Mouse (Mus musculus) thymus, postnatal 4 days (tissue): Measurements from ENCODE around the gene Mrpl12.

Experiments used
- DNase-seq: peaks from one replicate; pipeline ENCODE4 v3.0.0; 2021

Gene Mrpl12

GRCm38 (mm10) chr11:120483448-120483934 lies 922 bp upstream of the Mrpl12 start:
- no peak for DNase-seq

DNA sequence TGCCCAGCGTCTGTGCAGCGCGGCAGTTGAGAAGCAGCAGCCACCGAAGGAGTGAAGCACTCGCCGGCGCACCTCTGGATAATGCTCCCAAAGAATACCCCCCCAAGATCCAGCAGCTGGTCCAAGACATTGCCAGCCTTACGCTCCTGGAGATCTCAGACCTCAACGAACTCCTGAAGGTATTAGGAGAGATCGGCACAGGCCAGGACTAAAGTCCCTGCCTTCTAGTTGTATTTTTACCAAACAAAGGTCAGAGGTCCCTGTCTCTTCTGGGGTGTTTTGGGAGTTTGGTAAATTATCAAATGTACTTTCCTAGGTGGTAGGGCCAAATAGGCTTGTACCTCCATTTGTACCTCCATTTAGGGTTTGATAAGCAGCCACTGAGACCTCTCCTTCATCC lies 838 bp downstream of the Mrpl12 start:
- DNase-seq = no peak

GRCm38 (mm10) chr11:120488516-120488915 lies 4.1 kb downstream of the Mrpl12 start:
- no peak for DNase-seq

DNA sequence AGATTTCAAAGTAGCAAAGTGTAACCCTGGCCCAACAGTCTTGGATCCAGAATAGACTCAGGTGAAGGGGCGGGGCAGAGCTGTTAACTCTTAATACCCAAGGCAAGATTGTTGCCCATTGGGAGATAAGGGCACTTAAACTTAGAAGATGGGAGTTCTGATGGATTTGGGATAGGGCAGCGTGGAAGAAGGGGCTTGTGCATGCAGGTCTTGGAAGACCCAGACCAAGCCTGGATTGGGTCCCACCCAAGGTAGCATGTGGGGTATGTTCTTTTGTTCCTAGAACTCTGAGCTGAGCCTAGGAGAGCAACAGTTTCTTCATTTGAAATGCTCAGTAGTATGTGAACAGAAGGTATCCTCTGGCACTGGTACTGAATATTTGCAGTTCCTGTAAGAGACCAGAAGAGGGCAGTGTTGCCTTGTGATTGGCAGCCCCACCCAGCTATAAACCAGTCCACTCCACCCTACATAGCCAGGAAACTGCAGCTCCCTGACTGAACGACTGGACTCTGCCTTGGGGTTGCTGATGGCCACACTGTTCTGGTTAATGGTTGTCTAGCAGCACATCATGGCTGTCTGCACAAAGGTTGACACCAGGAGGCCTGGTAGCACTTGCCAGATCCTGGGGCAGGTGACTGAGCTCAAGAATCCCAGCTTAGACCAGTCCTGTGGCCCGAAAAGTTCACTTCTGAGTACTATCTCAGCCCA lies 4.8 kb downstream of the Mrpl12 start:
- DNase-seq = peak; percentile 62

GRCm38 (mm10) chr11:120490291-120491046 lies 6.1 kb downstream of the Mrpl12 start:
- no peak for DNase-seq

DNA sequence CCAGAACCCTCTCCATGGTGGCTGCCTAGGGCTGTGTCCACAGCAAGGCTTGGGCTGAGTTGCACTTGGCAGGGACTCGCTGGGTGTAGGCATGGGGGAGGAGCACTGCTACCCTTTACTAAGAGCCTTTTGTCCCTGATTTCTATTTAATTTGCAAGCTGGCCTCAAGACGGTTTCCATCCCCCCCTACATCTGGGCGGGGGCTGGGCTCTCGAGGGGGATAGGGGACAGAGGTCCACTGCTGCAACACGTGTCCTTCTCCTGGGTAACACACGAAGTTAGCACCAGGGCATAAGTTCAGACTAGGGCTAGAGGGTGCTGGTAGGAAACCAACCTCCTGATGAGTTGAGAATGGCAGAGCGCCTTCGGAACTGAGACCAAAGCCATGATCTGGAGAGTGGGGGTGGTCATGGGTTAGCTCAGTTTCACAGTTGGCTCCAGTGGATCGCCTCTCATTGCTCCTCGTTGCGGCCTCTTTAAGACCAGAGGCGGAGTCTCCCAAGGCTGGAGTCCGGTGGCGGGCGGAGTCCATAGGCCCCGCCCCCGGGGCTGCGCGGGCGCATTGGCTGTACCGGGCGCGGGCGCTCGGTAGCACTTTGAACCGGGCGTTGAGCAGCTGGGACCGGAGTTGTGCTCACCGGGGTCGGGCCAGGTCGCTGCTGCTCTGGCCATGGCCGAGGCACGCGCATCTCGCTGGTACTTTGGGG lies 7.1 kb downstream of the Mrpl12 start, which contains the start of gene Slc25a10:
Slc25a10 (plus strand) TSS at position 524 of the 707 bp plus-strand sequence.
- DNase-seq = peak; percentile 84

DNA sequence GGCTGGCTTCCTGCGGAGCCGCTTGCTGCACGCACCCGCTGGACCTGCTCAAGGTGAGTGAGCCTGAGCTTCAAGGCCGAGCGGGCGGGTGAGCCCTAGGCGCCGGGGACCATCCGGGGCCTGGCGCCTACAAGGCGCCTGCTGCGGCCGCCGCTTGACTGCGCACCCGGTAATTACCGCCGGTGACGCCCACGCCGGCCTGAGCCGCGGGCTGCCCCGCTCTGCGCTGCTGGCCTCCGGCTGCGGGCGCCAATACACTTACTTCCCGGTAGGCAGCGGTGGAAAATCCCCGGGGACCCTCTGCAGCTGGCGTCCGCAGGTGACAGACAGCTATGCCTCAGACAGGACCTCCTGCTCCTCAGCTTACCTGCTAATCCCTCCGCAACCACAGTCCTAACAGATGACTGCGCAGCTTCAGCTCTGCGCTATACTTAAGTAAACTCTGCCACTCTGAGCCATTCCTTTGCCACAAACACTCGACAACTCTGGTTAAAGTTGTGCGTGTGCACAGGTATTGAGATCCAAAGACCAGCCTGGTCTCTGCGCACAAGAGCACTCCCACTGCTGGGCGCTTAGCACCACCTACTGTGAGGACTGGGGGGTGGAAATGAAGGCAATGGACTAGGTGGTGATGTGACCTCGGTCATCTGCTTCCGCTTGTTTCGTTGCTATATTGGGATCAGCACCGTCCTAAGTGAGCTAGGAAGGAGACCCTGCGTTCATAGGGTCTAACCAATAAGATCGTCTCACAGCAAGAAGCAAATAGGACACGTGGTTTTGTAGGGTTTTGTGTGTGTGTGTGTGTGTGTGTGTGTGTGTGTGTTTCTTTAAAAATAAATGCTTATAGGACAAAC lies 7.8 kb downstream of the Mrpl12 start:
- peak; percentile 52 for DNase-seq

DNA sequence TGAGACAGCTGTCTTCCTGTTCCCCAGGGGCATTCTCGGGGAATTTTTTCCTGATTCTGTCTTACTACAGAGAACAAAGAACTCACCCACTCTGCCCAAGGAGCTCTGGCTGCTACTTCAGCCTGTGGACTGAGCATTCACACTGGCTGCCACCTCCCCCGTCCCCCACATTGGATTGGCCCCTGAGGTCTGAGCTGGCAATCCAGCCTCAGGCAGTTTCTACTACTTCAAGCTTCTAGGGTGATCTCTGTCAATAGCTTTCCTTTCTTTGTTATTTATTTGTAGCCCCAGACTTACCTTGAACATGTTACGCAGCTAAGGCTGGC lies 8.4 kb downstream of the Mrpl12 start:
- no peak for DNase-seq

DNA sequence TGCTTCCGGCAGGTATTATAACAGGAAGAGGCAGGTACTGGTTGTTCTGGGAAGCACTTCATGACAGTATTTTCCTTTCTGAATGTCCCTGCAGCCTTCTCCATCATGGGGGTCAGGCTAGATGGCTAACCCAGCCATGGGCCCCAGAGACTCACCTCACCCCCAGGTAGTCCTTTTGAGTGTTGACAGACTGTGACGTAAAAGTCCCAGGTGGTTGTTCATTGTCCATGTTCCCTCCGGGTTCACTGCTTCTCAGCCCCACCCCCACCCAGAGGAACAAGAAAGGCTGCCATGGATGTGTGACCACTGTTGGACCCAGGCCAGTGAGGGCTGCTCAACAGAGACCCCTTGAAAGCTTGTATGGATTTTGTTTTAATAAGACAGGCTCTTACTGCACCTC lies 8.9 kb downstream of the Mrpl12 start:
- DNase-seq = no peak

- no peak for DNase-seq
Observed at GRCm38 (mm10) chr11:120493911-120494310, 9.5 kb downstream of the Mrpl12 start.

DNA sequence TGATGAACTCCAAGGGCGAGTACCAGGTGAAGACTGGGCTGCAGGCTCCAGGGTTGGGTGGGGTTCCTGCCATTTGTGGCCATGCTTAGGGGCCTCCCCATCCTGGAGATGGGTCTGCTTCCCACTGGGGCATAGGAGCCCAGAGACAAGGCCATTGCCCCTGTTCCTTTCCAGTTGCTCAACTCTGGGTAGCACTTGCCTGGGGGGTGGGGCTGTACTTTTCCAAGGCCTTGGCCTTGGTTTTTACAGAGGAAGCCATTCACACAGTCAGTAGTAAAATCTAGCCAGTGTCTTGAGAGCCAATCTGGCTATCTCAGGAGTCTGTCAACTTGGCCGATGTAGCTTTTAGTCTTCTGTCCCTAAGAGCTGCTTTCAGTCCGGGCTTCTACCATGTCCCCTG lies 13.0 kb downstream of the Mrpl12 start:
- DNase-seq = no peak

GRCm38 (mm10) chr11:120498226-120498625 lies 13.8 kb downstream of the Mrpl12 start:
- DNase-seq = no peak

DNA sequence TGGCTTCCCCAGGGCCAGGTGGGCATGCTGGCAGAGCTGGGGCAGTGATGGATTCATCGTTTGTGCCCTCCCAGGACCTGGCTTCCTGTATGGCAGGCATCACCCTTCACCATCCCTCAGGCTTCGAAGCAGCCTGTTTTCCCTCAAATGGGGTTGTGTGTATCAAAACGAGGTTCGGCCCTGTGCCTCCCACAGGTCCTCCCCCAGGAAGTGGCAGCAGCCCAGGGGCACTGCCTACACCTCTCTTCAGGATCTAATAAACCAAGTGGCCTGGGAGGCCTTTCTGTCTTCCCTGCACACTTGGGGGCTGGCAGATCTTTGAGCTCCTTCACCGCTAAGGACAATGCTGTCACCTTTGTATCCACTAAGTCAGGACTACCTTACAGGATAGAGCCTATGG lies 14.5 kb downstream of the Mrpl12 start:
- no peak for DNase-seq

DNA sequence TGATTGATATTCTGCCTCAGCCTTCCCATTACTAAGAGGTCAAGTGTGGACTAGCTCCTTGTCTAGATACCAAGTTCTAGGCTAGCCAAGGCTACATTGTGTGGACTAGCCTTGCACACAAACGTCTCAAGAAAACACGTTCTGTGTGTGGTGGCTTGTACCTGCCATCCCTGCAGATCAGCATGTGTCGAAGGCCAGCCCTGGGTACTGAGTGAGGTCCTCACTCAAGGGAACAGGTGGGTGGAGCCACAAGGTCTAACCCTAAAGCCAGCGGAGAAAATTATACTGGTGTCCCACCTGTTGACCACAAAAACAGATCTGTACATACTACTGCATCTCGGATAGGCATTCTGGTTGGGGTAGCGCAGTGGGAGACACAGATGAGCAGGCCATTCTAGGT lies 15.5 kb downstream of the Mrpl12 start:
- no peak for DNase-seq

DNA sequence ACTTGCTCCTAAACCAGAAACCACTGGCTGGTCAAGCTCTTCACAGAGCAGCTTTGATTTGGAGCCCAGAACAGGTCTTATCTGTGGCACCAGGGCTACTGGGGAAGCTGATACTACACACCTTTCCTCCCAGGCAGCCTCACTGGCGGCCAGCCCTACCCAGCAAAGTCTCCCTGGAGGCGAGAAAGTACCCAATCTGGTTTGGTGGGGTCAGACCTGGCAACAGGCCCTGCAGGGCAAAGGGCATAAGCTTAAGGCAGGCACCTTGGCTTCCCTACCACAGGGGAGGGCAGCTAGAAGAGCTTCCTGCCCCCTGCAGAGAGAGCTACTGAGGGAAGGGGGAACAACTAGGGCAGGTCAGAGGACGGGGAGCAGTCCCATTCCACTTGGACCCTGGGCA lies 15.9 kb downstream of the Mrpl12 start:
- no peak for DNase-seq

GRCm38 (mm10) chr11:120501018-120501417 lies 16.6 kb downstream of the Mrpl12 start:
- no peak for DNase-seq

DNA sequence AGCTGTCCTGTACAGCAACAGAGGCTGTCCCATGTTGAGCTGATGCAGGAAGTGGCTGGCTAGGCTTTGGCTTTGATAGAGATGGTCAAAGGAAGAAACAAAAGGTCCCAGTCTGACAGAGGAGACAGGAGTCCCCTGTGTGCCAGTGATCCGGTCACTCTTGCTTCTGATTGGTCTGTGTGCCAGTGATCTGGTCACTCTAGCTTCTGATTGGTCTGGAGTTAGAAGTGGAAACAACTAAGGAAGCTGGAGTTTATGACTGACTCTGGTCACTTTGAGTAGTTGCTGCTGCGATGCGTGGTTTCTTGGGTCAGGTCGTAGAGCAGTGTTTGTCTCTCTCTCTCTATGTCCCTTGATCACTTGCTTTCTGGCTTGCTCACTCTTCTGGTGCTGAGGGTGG lies 17.3 kb downstream of the Mrpl12 start:
- DNase-seq = no peak

- no peak for DNase-seq
Observed at GRCm38 (mm10) chr11:120505661-120506060, 21.2 kb downstream of the Mrpl12 start.

DNA sequence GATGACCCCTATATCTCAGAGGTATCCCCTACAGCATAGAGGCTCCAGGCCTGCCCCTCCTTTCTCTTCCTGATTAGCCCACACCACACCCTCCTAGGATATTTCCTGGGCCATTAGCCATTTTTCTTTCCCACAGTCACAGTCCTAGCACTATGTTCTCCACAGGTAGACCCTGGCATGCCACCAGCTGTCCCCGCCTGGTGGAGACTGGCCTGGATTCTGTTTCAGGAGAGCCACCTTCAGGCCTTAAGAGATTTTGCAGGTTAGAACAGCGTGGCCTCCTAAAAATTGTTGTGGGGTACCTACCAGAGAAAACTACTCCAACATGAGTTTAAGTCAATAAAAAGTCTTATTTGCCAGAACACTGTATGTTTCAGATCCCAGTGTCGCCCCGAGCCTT lies 22.5 kb downstream of the Mrpl12 start:
- DNase-seq = no peak

DNA sequence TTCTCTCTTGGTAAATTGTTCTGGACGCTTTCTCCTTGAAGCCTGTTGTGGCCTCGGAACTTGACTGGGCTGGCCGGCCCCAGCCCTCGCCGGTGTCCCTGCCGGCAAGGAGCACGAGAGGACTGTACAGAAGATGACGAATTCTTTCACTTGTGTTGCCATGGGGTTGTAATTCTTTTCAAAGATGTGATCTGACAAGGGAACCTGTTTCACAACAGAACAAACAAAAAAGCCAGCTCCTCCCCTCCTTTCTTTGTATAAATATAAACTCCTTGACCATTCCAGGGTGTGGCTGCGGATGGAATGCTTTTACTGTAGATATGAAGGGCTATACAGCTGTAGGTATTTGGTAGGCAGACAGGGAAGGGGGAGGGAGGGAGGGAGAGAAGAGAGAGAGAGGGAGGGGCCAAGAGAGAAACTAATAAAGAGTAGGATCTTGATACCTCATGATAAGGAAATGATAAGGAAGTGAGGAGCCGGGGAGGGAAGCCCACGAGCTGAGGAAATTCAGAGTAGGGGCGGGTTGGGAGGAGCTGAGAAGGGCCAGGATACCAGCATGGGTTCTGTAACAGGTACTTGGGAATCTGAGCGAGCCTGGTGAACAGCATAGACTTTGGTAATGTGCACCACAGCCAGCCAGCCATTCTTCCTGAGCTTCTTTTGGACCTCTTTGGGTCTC lies 23.3 kb downstream of the Mrpl12 start:
- DNase-seq = no peak

GRCm38 (mm10) chr11:120508290-120508870 lies 24.0 kb downstream of the Mrpl12 start:
- DNase-seq = no peak

DNA sequence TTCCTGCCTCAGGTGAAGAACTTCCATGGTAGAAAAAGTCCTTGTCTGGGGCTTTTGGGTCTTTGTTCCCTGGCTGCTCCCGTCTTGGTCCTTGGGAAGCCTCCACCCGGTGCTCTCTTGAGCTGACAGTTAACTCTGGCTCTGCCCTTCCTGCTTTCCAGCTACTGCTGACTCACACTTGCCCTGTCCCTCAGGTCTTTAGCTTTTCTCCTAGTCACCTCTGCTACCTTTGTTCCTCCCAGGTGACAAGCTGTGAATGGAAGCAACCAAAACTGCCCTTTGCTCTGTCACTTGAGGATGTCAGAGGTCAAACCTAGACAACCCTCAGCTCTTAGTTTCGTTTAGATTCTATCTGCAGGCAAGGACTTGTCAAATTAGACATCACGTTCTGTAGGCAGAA lies 25.5 kb downstream of the Mrpl12 start:
- peak; percentile 38 for DNase-seq
